Mouse (Mus musculus): Measurements from ENCODE around the gene Atp2c1. TPM values are rescaled to one million over a fixed set of nuclear protein-coding genes. Genes with fewer than 3 reads are reported as not detected.

The Atp2c1 gene
- polyA plus RNA-seq, 1 experiment from 2014 or later: 43.7 TPM

GRCm38 (mm10) chr9:105537473-105537872 is 10.4 kb upstream of the Atp2c1 start:
- Histone ChIP-seq H3K4me1 (ENCODE audit: control insufficient read depth, insufficient read depth, low read length) (peaks cover 6% of the 10 kb centered on the region), H3K27me3 (ENCODE audit: control insufficient read depth, insufficient read depth, low read length) (no peaks in the 10 kb centered on the region), H3K9me3 (replicated peaks; ENCODE audit: control insufficient read depth, low read length) (no peaks in the 10 kb centered on the region), H3K9ac (ENCODE audit: low read length) (no peak overlapping the region), H3K4me2 (ENCODE audit: low read depth, low read length) (no peak overlapping the region), H3K4me3 (ENCODE audit: low read length) (no peak overlapping the region), H3K27ac (ENCODE audit: low read length) (no peak overlapping the region), H3K36me3 (ENCODE audit: control insufficient read depth, insufficient read depth) (no peaks in the 10 kb centered on the region)
- 45% methylated on average over 8 of the region's 8 CpGs for WGBS
- ATAC-seq (replicated peaks; ENCODE audit: extremely low read depth, insufficient read depth, low FRiP score): no peak

DNA sequence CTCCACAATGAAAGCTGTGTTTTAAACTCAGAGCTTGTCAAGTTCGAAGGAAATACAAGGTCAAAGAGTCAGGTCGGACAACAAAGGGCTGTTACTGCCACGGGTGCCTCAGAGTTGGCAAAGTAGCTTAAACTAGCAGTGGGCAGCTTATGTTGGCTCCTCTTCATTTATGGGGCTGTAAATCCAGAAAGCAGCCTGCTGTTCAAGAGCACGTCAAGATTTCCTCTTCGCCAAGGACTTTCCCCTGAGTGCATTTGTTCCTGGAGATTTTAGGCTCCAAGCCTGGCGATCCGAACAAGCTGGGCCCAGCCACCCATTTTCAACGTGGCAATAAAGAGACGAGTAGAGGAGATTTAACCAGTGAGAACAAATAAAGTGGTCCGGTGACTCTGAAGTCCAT is 9.8 kb upstream of the Atp2c1 start:
- WGBS: 57% methylated on average over 10 of the region's 10 CpGs
- ATAC-seq (replicated peaks; ENCODE audit: extremely low read depth, insufficient read depth, low FRiP score): no peak
- Histone ChIP-seq H3K36me3 (ENCODE audit: control insufficient read depth, insufficient read depth) (no peaks in the 10 kb centered on the region), H3K4me1 (ENCODE audit: control insufficient read depth, insufficient read depth, low read length) (peaks cover 6% of the 10 kb centered on the region), H3K4me2 (ENCODE audit: low read depth, low read length) (no peak overlapping the region), H3K9me3 (replicated peaks; ENCODE audit: control insufficient read depth, low read length) (no peaks in the 10 kb centered on the region), H3K27ac (ENCODE audit: low read length) (no peak overlapping the region), H3K9ac (ENCODE audit: low read length) (no peak overlapping the region), H3K27me3 (ENCODE audit: control insufficient read depth, insufficient read depth, low read length) (no peaks in the 10 kb centered on the region), H3K4me3 (ENCODE audit: low read length) (no peak overlapping the region)

DNA sequence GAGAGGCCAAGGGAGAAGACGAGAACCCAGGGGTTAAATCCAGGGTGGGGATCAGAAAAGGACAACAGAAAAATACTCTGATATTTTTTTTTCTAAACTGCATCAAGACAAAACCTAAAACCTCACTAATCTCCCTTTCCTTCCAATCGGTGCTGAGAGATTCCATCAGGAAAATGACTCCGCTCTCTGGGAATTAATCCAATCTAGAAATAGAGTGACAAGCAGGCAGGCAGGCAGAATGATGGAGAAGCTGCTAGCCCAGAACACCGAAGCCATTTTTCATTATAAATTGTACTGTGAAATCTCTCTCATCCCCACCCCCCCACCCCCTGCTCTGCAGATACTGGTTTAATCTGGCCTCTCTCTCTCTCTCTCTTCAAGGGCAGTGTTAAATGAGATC is 1.8 kb downstream of the Atp2c1 start:
- no peaks in the 10 kb centered on the region for H3K36me3 ChIP-seq (ENCODE audit: control insufficient read depth, insufficient read depth)
- no peak overlapping the region for H3K9ac ChIP-seq (ENCODE audit: low read length)
- H3K9me3 ChIP-seq (replicated peaks; ENCODE audit: control insufficient read depth, low read length): no peaks in the 10 kb centered on the region
- no peaks in the 10 kb centered on the region for H3K27me3 ChIP-seq (ENCODE audit: control insufficient read depth, insufficient read depth, low read length)
- ATAC-seq (replicated peaks; ENCODE audit: extremely low read depth, insufficient read depth, low FRiP score): no peak
- H3K27ac ChIP-seq (ENCODE audit: low read length): no peak overlapping the region
- H3K4me1 ChIP-seq (ENCODE audit: control insufficient read depth, insufficient read depth, low read length): peaks cover 9% of the 10 kb centered on the region
- no peak overlapping the region for H3K4me3 ChIP-seq (ENCODE audit: low read length)
- no peak overlapping the region for H3K4me2 ChIP-seq (ENCODE audit: low read depth, low read length)
- 35% methylated on average over 4 of the region's 4 CpGs for WGBS

DNA sequence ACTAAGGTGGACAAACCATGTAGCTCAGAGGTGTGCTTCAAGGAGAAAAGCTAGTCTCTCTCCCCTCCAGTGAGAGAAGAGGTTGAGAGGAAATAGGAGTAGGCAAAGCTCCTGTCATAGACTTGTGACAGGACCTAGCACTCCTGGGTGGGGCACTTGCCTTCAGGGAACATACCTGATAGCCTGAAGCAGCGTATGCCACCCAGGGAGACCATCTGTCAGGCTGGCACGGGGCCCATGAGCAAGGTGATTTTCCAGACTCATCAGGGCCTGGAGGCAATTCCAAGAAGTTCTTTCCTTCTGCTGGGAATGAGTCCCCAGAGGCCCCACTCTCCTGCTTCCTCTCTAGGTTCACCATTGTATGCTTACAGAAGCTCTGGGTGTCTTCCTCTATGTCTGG is 4.1 kb downstream of the Atp2c1 start:
- H3K9ac ChIP-seq (ENCODE audit: low read length): no peak overlapping the region
- 56% methylated on average over 2 of the region's 2 CpGs for WGBS
- H3K9me3 ChIP-seq (replicated peaks; ENCODE audit: control insufficient read depth, low read length): no peaks in the 10 kb centered on the region
- no peak for ATAC-seq (replicated peaks; ENCODE audit: extremely low read depth, insufficient read depth, low FRiP score)
- no peaks in the 10 kb centered on the region for H3K27me3 ChIP-seq (ENCODE audit: control insufficient read depth, insufficient read depth, low read length)
- H3K27ac ChIP-seq (ENCODE audit: low read length): no peak overlapping the region
- peaks cover 9% of the 10 kb centered on the region for H3K4me1 ChIP-seq (ENCODE audit: control insufficient read depth, insufficient read depth, low read length)
- H3K4me2 ChIP-seq (ENCODE audit: low read depth, low read length): no peak overlapping the region
- no peaks in the 10 kb centered on the region for H3K36me3 ChIP-seq (ENCODE audit: control insufficient read depth, insufficient read depth)
- H3K4me3 ChIP-seq (ENCODE audit: low read length): no peak overlapping the region

- H3K36me3 ChIP-seq (ENCODE audit: control insufficient read depth, insufficient read depth): no peaks in the 10 kb centered on the region
- no peak overlapping the region for H3K4me3 ChIP-seq (ENCODE audit: low read length)
- no peaks in the 10 kb centered on the region for H3K27me3 ChIP-seq (ENCODE audit: control insufficient read depth, insufficient read depth, low read length)
- H3K9ac ChIP-seq (ENCODE audit: low read length): no peak overlapping the region
- peaks cover 9% of the 10 kb centered on the region for H3K4me1 ChIP-seq (ENCODE audit: control insufficient read depth, insufficient read depth, low read length)
- no peaks in the 10 kb centered on the region for H3K9me3 ChIP-seq (replicated peaks; ENCODE audit: control insufficient read depth, low read length)
- H3K27ac ChIP-seq (ENCODE audit: low read length): peak overlapping the region; percentile 92
- no peak overlapping the region for H3K4me2 ChIP-seq (ENCODE audit: low read depth, low read length)
- WGBS: 51% methylated on average over 3 of the region's 3 CpGs
- no peak for ATAC-seq (replicated peaks; ENCODE audit: extremely low read depth, insufficient read depth, low FRiP score)
Observed at GRCm38 (mm10) chr9:105522063-105522462, 5.1 kb downstream of the Atp2c1 start.

DNA sequence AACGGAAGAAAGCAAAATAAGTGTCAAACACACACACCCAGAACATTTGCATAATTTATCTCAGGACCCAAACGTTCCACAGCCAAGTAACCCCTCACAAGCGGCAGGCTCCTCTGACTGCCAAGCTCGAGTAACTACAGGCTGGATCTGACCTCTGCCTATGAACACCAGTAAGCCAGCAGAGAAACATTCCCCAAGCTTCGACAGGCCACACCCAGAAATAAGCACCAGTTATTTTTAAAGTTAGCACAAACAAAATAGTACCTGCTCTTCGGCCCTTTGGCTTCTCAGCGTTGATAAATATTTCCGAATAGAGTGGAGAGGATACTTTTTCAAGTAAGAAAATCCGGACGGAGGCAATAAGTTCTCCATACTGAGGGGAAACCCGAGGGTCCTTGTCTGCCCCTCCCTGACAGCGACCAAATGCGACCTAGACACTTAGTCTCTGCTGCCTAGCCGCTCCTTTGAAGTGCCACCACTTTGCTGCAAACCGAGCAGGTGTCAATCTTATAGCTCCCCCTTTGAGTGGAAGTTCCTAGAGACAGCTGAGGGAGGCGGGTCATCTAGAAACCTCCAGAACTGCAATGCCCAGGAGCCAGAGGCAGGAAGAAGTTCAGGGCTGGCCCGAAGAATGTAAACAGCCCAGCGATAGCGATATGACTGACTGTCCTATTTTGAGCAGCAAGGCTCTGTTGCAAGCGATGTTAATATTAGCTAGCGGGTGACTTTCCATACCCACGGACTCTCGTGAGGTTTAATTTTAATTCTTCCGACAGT is 6.2 kb downstream of the Atp2c1 start:
- H3K36me3 ChIP-seq (ENCODE audit: control insufficient read depth, insufficient read depth): no peaks in the 10 kb centered on the region
- peak; percentile 83 for ATAC-seq (replicated peaks; ENCODE audit: extremely low read depth, insufficient read depth, low FRiP score)
- H3K27ac ChIP-seq (ENCODE audit: low read length): peak overlapping the region; percentile 92
- peak overlapping the region; percentile 69 for H3K4me2 ChIP-seq (ENCODE audit: low read depth, low read length)
- H3K4me1 ChIP-seq (ENCODE audit: control insufficient read depth, insufficient read depth, low read length): peaks cover 9% of the 10 kb centered on the region
- H3K4me3 ChIP-seq (ENCODE audit: low read length): peak overlapping the region; percentile 60
- H3K9ac ChIP-seq (ENCODE audit: low read length): peak overlapping the region; percentile 74
- no peaks in the 10 kb centered on the region for H3K27me3 ChIP-seq (ENCODE audit: control insufficient read depth, insufficient read depth, low read length)
- whole genome bisulfite sequencing: 10% methylated on average over 24 of the region's 24 CpGs
- no peaks in the 10 kb centered on the region for H3K9me3 ChIP-seq (replicated peaks; ENCODE audit: control insufficient read depth, low read length)

DNA sequence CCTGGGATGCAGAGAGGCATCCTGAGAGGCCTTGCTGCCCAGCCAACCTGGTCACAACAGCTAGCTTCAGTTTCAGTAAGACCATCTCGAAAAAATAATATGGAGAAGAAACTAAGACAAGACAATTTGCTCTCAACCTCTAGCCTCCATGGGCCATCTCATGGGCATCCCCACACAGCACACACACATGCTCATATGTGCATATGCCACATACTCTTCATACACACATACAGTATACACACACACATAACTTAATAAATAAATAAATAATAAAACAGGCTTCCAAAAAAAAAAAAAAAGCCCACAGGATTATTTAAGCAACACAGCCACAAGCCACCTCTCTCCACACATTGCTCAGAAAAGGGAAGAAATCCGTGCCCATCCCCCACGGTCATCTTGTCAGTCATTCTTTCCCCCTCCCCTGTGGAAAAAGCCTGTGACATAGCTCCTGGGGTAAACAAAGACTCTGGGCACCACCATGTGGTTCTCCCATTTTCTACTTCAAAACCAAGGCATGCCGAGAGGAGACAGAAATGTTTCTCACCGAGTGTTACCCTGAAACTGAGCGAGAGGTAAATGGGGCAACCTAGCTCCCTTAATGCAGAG is 7.7 kb downstream of the Atp2c1 start:
- no peak overlapping the region; the same call in 1 of the 2 replicates for H3K27ac ChIP-seq (ENCODE audit: low read length)
- H3K4me2 ChIP-seq (ENCODE audit: low read depth, low read length): peak overlapping the region; percentile 69

DNA sequence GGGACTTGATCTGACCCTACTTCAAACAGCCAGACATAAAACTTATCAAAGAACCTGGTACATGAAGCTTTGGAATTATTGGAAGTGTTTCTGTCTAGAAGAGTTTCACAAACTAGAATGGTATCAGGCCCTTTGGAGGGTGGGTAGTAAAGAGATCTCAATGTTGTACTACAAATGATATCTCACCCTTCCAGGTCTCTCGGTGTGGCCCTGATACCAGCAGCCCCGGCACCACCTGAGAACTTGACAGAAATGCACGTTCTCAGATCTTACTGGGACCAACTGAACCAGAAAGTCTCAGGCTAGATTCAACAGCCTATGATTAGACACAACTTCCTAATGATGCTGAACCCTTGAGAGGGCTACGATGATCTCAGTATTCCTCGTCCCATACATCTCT is 23.4 kb downstream of the Atp2c1 start:
- ATAC-seq (replicated peaks; ENCODE audit: extremely low read depth, insufficient read depth, low FRiP score): no peak
- Histone ChIP-seq H3K4me3 (ENCODE audit: low read length) (no peak overlapping the region), H3K4me2 (ENCODE audit: low read depth, low read length) (no peak overlapping the region), H3K9me3 (replicated peaks; ENCODE audit: control insufficient read depth, low read length) (no peaks in the 10 kb centered on the region), H3K36me3 (ENCODE audit: control insufficient read depth, insufficient read depth) (no peaks in the 10 kb centered on the region), H3K27me3 (ENCODE audit: control insufficient read depth, insufficient read depth, low read length) (no peaks in the 10 kb centered on the region), H3K9ac (ENCODE audit: low read length) (no peak overlapping the region), H3K4me1 (ENCODE audit: control insufficient read depth, insufficient read depth, low read length) (no peaks in the 10 kb centered on the region), H3K27ac (ENCODE audit: low read length) (no peak overlapping the region)
- 81% methylated on average over 5 of the region's 5 CpGs for WGBS

More for the DNA sequence above, 7.7 kb downstream of the Atp2c1 start:
- WGBS: 37% methylated on average over 6 of the region's 6 CpGs
- Histone ChIP-seq H3K4me3 (ENCODE audit: low read length) (peak overlapping the region; percentile 60), H3K9me3 (replicated peaks; ENCODE audit: control insufficient read depth, low read length) (no peaks in the 10 kb centered on the region), H3K4me1 (ENCODE audit: control insufficient read depth, insufficient read depth, low read length) (peaks cover 9% of the 10 kb centered on the region), H3K9ac (ENCODE audit: low read length) (peak overlapping the region; percentile 74), H3K36me3 (ENCODE audit: control insufficient read depth, insufficient read depth) (no peaks in the 10 kb centered on the region), H3K27me3 (ENCODE audit: control insufficient read depth, insufficient read depth, low read length) (no peaks in the 10 kb centered on the region)
- ATAC-seq (replicated peaks; ENCODE audit: extremely low read depth, insufficient read depth, low FRiP score): 0 out of 2 replicates have a peak, but pooled peaks have one; percentile 11

- WGBS: 64% methylated on average over 4 of the region's 4 CpGs
- H3K4me3 ChIP-seq (ENCODE audit: low read length): no peak overlapping the region
Observed at GRCm38 (mm10) chr9:105502389-105502788, 24.7 kb downstream of the Atp2c1 start.

More at GRCm38 (mm10) chr9:105502389-105502788, 24.7 kb downstream of the Atp2c1 start:
- Histone ChIP-seq H3K27me3 (ENCODE audit: control insufficient read depth, insufficient read depth, low read length) (no peaks in the 10 kb centered on the region), H3K9ac (ENCODE audit: low read length) (no peak overlapping the region), H3K9me3 (replicated peaks; ENCODE audit: control insufficient read depth, low read length) (no peaks in the 10 kb centered on the region), H3K4me2 (ENCODE audit: low read depth, low read length) (no peak overlapping the region), H3K36me3 (ENCODE audit: control insufficient read depth, insufficient read depth) (no peaks in the 10 kb centered on the region), H3K27ac (ENCODE audit: low read length) (no peak overlapping the region), H3K4me1 (ENCODE audit: control insufficient read depth, insufficient read depth, low read length) (no peaks in the 10 kb centered on the region)
- no peak for ATAC-seq (replicated peaks; ENCODE audit: extremely low read depth, insufficient read depth, low FRiP score)
